Mouse (Mus musculus): ENCODE measurements around the gene Zcwpw1. TPM values are rescaled to one million over a fixed set of nuclear protein-coding genes. Genes with fewer than 3 reads are reported as not detected.

The Zcwpw1 gene
- total and polyA plus RNA-seq, 2 experiments: 1.7 to 3.3 TPM

DNA sequence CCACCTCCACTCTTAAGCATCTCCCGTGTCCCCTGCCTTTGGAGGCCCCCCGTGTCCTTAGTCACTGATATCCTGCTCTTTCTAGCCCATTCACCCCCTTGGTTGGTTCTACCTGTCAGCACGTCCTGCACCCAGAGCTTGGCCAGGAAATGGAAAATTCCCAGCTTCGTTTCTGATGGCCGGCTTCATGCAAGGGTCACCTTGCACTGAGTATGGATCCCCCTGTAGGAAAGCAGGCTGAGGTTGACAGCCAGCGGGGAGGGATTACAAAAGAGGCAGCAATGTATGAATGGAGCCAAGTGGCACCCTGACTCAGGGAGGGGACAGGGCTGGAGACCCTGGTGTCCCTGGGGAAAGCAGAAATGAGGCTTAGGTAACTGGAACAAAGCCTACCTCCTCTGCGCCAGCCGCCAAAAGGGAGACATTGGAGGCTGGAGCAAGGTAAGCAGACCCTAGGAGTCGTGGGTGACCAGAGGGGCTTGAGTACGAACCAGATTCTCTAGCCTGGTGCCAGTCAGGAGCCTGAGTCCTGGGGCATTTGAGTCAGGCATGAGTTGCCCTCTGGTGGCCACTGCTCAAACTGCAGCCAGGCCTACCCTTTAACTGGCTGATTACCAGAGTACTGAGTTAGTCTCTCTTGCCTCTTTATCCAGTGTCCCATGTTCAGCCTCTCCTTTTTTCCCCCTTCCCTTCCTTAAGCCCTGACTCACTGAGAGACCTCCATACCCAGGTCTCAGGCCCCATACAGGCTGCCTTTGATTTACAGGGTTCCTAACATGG lies 30.5 kb upstream of the Zcwpw1 start:
- TF ChIP-seq CTCF (IDR thresholded peaks at IDR 0.05; ENCODE audit: low read depth, low read length) (peak; percentile 97), POLR2A (IDR thresholded peaks at IDR 0.05; ENCODE audit: extremely low read depth, insufficient read depth, low read length) (no peak)
- H3K79me2 ChIP-seq (ENCODE audit: control insufficient read depth, insufficient read depth, low read length): no peaks in the 10 kb centered on the region
- 41% methylated on average over 10 of the region's 10 CpGs for WGBS
- peak; percentile 59 for DNase-seq (ENCODE audit: extremely low read depth, low read depth, low spot score)
- H3K9ac ChIP-seq (ENCODE audit: low read depth, low read length): no peak overlapping the region
- no peaks in the 10 kb centered on the region for H3K36me3 ChIP-seq (ENCODE audit: control insufficient read depth, insufficient read depth, low read length)
- H3K4me3 ChIP-seq (ENCODE audit: insufficient read depth, low read depth, low read length): no peak overlapping the region
- H3K27me3 ChIP-seq (ENCODE audit: control insufficient read depth, insufficient read depth, low read length): no peaks in the 10 kb centered on the region
- no peak overlapping the region for H3K27ac ChIP-seq (replicated peaks; ENCODE audit: insufficient read depth, low read depth, low read length)
- H3K4me1 ChIP-seq (ENCODE audit: control insufficient read depth, insufficient read depth, low read length): peaks cover 2% of the 10 kb centered on the region

GRCm38 (mm10) chr5:137757887-137758286 lies 29.7 kb upstream of the Zcwpw1 start:
- no peak for DNase-seq (ENCODE audit: extremely low read depth, low read depth, low spot score)
- TF ChIP-seq POLR2A (IDR thresholded peaks at IDR 0.05; ENCODE audit: extremely low read depth, insufficient read depth, low read length) (no peak), CTCF (IDR thresholded peaks at IDR 0.05; ENCODE audit: low read depth, low read length) (no peak)
- no peak overlapping the region for H3K9ac ChIP-seq (ENCODE audit: low read depth, low read length)
- no peak overlapping the region for H3K27ac ChIP-seq (replicated peaks; ENCODE audit: insufficient read depth, low read depth, low read length)
- H3K79me2 ChIP-seq (ENCODE audit: control insufficient read depth, insufficient read depth, low read length): no peaks in the 10 kb centered on the region
- H3K27me3 ChIP-seq (ENCODE audit: control insufficient read depth, insufficient read depth, low read length): no peaks in the 10 kb centered on the region
- no peak overlapping the region for H3K4me3 ChIP-seq (ENCODE audit: insufficient read depth, low read depth, low read length)
- peaks cover 2% of the 10 kb centered on the region for H3K4me1 ChIP-seq (ENCODE audit: control insufficient read depth, insufficient read depth, low read length)
- H3K36me3 ChIP-seq (ENCODE audit: control insufficient read depth, insufficient read depth, low read length): no peaks in the 10 kb centered on the region
- 81% methylated on average over 6 of the region's 6 CpGs for WGBS

DNA sequence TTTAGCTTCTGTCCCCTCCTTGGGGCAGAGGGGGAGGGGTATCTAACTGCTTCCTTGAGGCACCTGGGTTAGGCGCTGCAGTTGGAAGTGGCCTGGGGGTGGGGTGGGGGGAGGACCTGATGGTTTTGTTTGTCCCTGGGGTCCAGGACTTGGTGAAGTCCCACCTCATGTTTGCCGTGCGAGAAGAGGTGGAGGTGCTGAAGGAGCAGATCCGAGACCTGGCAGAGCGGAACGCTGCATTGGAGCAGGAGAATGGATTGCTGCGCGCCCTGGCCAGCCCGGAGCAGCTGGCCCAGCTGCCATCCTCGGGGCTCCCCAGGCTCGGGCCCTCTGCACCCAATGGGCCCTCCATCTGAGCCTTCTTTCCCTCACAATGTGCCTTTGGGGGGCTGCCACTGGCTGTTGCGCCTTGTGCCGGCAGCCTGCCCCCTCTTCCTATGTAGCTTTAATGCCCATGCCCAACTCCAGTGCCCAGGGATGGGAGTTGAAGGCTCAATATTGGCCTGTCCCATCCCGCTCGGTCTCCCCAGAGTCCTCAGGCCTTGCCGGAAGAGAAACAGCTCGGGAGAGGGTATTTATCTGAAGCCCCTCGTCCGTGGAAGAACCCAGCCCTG lies 28.6 kb upstream of the Zcwpw1 start:
- no peak for DNase-seq (ENCODE audit: extremely low read depth, low read depth, low spot score)
- H3K4me3 ChIP-seq (ENCODE audit: insufficient read depth, low read depth, low read length): no peak overlapping the region
- 94% methylated on average over 19 of the region's 19 CpGs for WGBS
- H3K4me1 ChIP-seq (ENCODE audit: control insufficient read depth, insufficient read depth, low read length): peaks cover 2% of the 10 kb centered on the region
- H3K27ac ChIP-seq (replicated peaks; ENCODE audit: insufficient read depth, low read depth, low read length): no peak overlapping the region
- TF ChIP-seq POLR2A (IDR thresholded peaks at IDR 0.05; ENCODE audit: extremely low read depth, insufficient read depth, low read length) (no peak), CTCF (IDR thresholded peaks at IDR 0.05; ENCODE audit: low read depth, low read length) (no peak)
- H3K79me2 ChIP-seq (ENCODE audit: control insufficient read depth, insufficient read depth, low read length): no peaks in the 10 kb centered on the region
- H3K36me3 ChIP-seq (ENCODE audit: control insufficient read depth, insufficient read depth, low read length): no peaks in the 10 kb centered on the region
- H3K9ac ChIP-seq (ENCODE audit: low read depth, low read length): no peak overlapping the region
- no peaks in the 10 kb centered on the region for H3K27me3 ChIP-seq (ENCODE audit: control insufficient read depth, insufficient read depth, low read length)

- WGBS: 44% methylated on average over 4 of the region's 4 CpGs
- Histone ChIP-seq H3K27ac (replicated peaks; ENCODE audit: insufficient read depth, low read depth, low read length) (no peak overlapping the region), H3K9ac (ENCODE audit: low read depth, low read length) (no peak overlapping the region), H3K79me2 (ENCODE audit: control insufficient read depth, insufficient read depth, low read length) (no peaks in the 10 kb centered on the region), H3K36me3 (ENCODE audit: control insufficient read depth, insufficient read depth, low read length) (no peaks in the 10 kb centered on the region), H3K4me1 (ENCODE audit: control insufficient read depth, insufficient read depth, low read length) (peaks cover 2% of the 10 kb centered on the region), H3K27me3 (ENCODE audit: control insufficient read depth, insufficient read depth, low read length) (no peaks in the 10 kb centered on the region), H3K4me3 (ENCODE audit: insufficient read depth, low read depth, low read length) (no peak overlapping the region)
- DNase-seq (ENCODE audit: extremely low read depth, low read depth, low spot score): peak; percentile 61
- TF ChIP-seq CTCF (IDR thresholded peaks at IDR 0.05; ENCODE audit: low read depth, low read length) (peak; percentile 91), POLR2A (IDR thresholded peaks at IDR 0.05; ENCODE audit: extremely low read depth, insufficient read depth, low read length) (no peak)
These were observed 27.6 kb upstream of the Zcwpw1 start for GRCm38 (mm10) chr5:137759971-137760412.

DNA sequence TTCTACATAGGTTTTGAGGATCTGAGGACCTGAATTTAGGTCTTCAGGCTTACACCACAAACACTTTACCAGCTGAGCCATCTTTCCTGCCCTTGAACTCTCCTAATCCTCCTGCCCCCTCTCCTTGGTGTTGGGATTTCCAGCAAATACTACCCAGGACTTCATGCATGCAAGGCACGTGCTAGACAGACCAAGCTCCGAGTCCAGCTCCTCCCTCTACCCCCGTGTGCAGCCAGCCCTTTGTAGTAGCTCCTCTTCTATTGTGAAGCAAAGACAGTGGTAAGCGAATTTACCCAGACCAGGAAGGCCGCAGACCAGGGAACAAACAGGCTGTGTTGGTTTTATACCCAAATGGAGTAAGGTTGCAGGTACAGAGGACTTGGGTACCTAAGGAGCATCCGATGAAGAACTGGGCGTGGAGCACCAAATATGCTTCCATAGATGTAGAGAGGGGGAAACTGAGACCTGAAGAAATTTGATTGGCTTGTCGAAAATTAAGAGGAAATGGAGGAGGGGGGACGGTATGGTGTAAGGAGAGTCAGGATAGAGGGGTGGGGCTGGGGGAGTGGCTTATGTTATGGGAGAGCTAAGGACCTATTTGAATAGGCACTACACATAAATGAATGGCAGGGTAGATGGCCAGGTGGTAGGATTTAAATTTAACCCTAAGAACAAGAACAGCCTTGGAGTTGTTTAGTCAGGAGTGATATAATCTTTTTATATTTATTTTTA lies 22.8 kb upstream of the Zcwpw1 start:
- Histone ChIP-seq H3K27ac (replicated peaks; ENCODE audit: insufficient read depth, low read depth, low read length) (no peak overlapping the region), H3K27me3 (ENCODE audit: control insufficient read depth, insufficient read depth, low read length) (no peaks in the 10 kb centered on the region), H3K4me1 (ENCODE audit: control insufficient read depth, insufficient read depth, low read length) (no peaks in the 10 kb centered on the region; the same call in 1 of the 2 replicates), H3K4me3 (ENCODE audit: insufficient read depth, low read depth, low read length) (no peak overlapping the region), H3K9ac (ENCODE audit: low read depth, low read length) (no peak overlapping the region), H3K79me2 (ENCODE audit: control insufficient read depth, insufficient read depth, low read length) (no peaks in the 10 kb centered on the region), H3K36me3 (ENCODE audit: control insufficient read depth, insufficient read depth, low read length) (no peaks in the 10 kb centered on the region)
- DNase-seq (ENCODE audit: extremely low read depth, low read depth, low spot score): no peak
- TF ChIP-seq CTCF (IDR thresholded peaks at IDR 0.05; ENCODE audit: low read depth, low read length) (no peak), POLR2A (IDR thresholded peaks at IDR 0.05; ENCODE audit: extremely low read depth, insufficient read depth, low read length) (no peak)
- 71% methylated on average over 9 of the region's 9 CpGs for WGBS
